Mouse (Mus musculus): Measurements from ENCODE around the gene Def6. TPM values are rescaled to one million over a fixed set of nuclear protein-coding genes. Genes with fewer than 3 reads are reported as not detected.

Gene Def6
- total RNA-seq, 2 experiments from 2014 or later = 1.1 to 1.9 TPM

DNA sequence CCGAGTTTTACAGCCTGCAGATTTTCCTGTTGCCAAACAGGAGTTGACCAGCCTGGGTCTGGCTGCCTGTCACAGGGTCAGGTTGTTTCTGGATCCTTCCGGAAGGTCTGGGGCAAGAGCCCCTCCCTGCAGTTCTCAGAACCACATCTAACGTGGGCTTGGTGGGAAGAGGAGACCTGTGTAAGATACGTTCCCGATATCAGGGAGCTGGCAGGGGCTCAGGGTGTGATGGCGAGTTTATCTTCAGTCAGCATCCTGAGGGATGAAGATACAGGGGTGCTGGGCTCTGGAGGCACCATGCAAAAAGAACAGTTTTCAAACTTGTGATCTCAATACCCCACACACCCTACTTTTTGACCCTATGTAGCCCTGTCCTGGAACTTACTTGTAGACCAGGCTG, 30.3 kb downstream of the Def6 start:
- no peak for DNase-seq (ENCODE audit: low spot score)

- peak; percentile 61 for DNase-seq (ENCODE audit: low spot score)
Measured at GRCm38 (mm10) chr17:28240846-28241245, 33.3 kb downstream of the Def6 start.

- no peak for DNase-seq (ENCODE audit: low spot score)
Measured at GRCm38 (mm10) chr17:28242296-28242695, 34.7 kb downstream of the Def6 start.

DNA sequence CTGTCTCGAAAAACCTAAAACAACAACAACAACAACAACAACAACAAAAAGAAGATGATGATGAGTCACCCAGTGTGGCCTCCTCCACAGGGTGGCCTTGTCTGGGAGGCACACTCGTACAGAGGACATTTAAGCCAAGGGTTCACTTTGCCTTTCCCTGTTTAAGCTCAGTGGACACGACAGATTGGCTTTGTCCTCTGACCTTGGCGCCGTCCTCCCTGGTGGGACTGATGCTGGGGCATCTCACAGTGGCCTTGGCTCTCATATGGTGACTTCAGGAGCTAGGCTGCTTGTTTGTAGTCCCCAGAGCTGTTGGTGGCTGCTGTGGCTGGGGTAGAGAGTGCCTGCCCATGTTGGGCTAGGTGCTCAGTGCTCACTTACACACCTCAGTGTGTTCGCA, 36.6 kb downstream of the Def6 start:
- DNase-seq (ENCODE audit: low spot score) = no peak

DNA sequence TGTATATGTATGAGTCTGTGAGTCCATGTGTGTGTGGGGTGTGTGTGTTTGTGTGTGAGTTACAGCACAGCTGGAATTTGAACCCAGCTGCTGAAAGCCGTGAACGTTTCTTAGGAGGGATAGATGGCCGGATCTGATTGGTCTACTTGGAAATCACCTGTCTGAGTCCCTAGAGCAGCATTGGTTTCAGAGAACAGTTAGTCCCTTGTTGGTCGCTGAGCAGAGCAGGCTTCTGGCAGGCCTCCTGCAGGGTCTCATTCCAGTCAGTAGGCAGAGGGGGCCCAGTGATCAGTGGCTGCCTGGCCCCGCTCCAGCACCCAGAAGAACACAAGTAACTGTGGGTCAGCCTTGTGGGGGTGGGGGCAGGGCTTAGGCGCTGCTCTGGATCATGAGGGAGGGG, 37.1 kb downstream of the Def6 start:
- DNase-seq (ENCODE audit: low spot score) = no peak

DNA sequence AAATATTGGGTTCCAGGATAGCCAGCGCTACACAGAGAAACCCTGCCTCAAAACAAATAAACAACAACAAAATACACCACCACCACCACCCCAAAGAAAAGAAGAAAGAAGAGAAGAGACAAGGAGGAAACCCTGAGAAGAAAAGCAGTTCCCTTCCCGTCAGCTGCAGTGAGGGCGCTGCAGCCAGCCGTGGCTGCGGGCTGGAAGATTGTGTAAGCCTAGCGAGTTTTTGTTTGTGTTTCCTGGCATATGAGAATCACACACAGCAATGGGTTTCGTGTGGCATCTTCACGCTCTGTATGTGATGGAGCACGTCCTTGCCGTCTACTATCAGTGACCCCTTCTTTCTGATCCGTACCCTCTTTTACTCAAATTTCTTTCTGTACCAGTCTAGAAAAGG, 39.1 kb downstream of the Def6 start:
- no peak for DNase-seq (ENCODE audit: low spot score)

DNA sequence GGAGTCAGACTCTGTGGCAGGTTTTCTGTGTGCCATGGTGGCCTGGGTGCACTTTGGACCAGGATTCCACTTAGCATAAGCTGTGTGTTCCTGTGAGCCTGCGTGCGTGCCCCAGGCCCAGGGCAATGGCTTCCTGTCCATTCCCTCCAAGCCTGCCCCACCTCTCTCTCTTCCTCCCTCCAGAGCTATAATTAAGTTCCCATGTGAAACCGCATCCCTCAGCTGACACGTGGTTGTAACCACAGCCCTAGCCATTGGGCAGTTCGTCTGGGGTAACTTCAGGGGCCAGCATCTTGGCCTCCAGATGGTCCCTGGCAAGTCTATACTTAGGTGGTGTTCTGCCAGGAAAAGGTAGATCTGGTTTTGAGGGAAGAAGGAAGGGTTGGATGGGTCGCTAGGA, 40.0 kb downstream of the Def6 start:
- peak; percentile 84 for DNase-seq (ENCODE audit: low spot score)

DNA sequence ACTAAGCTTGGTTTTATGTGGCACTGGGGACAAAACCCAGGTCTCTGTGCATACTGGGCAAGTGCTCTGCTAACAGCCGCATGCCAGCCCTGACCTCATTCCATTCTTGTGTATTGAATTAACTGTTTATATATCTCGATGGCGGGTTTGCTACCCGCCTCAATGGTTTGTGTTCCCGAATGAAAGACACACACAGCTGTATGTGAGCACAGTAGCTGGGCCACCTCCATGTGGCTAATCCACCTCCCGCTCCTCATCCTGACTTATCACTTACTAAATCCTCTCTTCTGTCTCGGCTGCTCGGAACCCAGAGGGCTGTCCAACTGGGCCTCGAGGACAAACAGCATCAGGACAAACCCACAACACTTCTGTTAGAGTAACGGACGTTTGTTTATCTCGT, 41.5 kb downstream of the Def6 start:
- no peak for DNase-seq (ENCODE audit: low spot score)

GRCm38 (mm10) chr17:28251579-28252280, 44.2 kb downstream of the Def6 start:
- no peak for DNase-seq (ENCODE audit: low spot score)

DNA sequence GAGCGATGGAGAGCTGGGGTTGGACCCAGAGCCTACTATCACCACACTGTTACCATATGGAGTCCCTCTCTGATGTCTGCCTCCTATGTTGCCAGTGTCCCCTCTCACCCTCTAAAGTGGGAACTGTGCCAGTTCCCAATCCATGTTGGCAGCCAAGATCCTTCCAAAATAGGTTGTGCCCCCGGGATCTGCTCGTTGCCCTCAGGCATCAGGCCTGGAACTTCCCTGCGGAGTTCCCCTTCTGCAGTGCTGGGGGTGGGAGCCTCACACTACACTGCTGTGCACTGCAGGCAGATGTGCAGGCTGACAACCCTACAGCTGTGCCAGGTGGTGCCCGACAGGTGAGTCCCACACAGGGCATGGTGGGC, 44.7 kb downstream of the Def6 start:
- DNase-seq (ENCODE audit: low spot score) = no peak

- DNase-seq (ENCODE audit: low spot score) = no peak
Measured at GRCm38 (mm10) chr17:28253216-28253615, 45.6 kb downstream of the Def6 start.

DNA sequence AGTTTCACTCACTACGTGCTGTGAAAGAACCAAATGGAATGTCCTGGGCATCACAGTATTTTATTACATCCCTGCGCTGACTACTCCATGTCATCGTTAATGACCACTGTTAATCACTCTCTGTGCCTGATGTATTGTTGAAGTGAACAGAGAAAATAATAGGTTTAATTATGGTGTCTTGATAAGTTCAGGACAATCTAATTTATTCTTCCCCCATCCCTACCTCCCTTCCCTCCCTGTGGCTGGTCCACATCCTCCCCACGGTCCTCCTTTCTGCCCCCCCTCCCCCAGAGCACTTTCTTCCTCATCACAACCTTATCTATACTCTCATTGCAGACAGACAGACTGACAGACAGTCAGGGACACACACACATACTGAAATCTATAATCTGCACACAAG, 47.2 kb downstream of the Def6 start:
- DNase-seq (ENCODE audit: low spot score) = no peak

GRCm38 (mm10) chr17:28255651-28256050, 48.1 kb downstream of the Def6 start:
- DNase-seq (ENCODE audit: low spot score) = no peak

DNA sequence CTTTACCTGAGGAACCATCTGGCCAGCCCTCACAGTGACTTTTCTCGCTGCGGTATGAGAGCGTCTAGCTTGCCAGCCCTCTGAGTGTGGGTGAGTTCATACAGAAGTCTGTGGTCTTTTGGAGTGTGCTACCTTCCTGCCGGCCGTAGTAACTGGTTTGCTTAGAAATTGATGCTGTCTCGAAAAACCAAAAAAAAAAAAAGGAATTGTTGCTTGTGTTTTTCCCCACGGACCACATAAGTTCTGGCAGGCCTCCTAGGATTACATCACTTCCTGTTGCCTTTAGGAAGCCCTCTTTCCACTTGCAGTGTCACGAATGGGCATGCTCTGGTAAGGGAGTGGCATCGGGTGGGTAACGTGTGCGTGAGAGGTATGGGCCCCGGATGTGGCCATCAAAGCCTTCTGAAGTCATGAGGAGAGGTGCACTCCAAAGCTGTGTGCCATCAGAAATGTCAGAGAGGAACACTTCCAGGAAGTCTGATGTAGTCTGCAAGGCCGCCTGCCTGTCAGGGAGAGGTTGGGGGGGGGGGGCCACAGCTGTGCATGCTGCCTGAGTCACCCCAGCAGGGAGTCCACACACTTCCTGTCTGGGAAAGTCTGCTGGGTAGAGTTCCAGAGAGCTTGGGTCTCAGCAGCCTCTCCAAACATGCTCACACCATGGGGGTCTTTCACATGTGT, 49.2 kb downstream of the Def6 start:
- peak; percentile 82 for DNase-seq (ENCODE audit: low spot score)

- no peak for DNase-seq (ENCODE audit: low spot score)
Measured at GRCm38 (mm10) chr17:28258325-28258724, 50.7 kb downstream of the Def6 start.

GRCm38 (mm10) chr17:28259890-28260542, 52.4 kb downstream of the Def6 start:
- DNase-seq (ENCODE audit: low spot score) = no peak

DNA sequence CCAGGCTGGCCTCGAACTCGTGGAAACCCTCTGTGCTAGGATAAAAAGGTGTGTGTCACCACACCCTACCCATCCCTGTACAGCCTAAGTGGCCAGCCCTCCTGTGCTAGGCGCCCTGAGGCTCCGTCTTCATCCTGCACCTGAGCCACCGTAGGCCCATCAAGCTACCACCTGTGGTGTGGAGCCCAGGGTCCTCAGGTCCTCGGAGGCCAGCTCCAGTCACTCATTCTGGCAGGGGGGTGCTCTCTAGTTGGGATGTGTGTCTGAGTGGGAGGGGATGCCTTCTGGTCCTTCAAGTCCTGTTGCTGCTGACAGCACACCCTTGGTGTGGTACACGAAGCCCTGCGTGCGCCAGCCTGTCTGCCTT, 52.9 kb downstream of the Def6 start:
- no peak for DNase-seq (ENCODE audit: low spot score)

GRCm38 (mm10) chr17:28261795-28262194, 54.2 kb downstream of the Def6 start:
- no peak for DNase-seq (ENCODE audit: low spot score)

GRCm38 (mm10) chr17:28263181-28263894, 55.8 kb downstream of the Def6 start:
- DNase-seq (ENCODE audit: low spot score) = no peak

GRCm38 (mm10) chr17:28267251-28267650, 59.7 kb downstream of the Def6 start:
- no peak for DNase-seq (ENCODE audit: low spot score)

GRCm38 (mm10) chr17:28270165-28270564, 62.6 kb downstream of the Def6 start:
- no peak for DNase-seq (ENCODE audit: low spot score)

- DNase-seq (ENCODE audit: low spot score) = no peak
Measured at GRCm38 (mm10) chr17:28271537-28272266, 64.1 kb downstream of the Def6 start.
